19 mouse cellular contexts compared by ENCODE assay signal in the genomic region with DNA sequence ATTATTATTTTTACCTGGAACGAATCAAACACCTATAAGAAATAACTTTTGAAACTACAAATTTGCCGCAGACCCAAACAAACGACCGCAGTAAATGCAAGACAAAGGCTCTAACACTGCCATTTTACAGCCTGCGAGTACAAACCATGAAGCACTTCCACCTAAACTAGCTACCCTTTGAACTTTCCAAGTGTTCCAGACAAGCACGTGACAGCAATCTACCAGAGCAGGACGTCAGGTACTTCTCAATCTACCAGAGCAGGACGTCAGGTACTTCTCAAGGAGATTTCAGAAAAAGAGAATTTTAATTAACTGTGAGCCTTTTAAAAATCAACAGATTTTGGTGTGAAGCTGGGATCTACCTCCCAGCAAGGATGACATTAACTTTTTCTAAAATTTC. TPM values are rescaled to one million over a fixed set of nuclear protein-coding genes. Genes with fewer than 3 reads are reported as not detected.
A peak's percentile ranks its signal among the peaks of the same experiment; 100 is the strongest.
DNase-seq lines count a peak whose midpoint lies in the region; ATAC-seq lines count a peak whose summit lies in the region.
"Had no signal": no experiment of that assay in that cellular context is flagged by ENCODE, and none has a peak within 500 bp of the region (broad histone marks: within the 10 kb centered on the region; RNA-seq: fewer than 3 reads in every experiment).

No protein-coding gene starts in this region.

- peak; percentile 66 for DNase-seq in kidney, adult 18-20 months
- DNase-seq in kidney, adult 9 months = peak; percentile 89
- peak; percentile 69 to 84 for DNase-seq in kidney, postnatal 36 days
- DNase-seq in testis, postnatal 14 days (ENCODE audit: low spot score) = no peak
- no peak for DNase-seq in urinary bladder, adult 18-20 months (ENCODE audit: low spot score in 2 of 2)
- no peak for DNase-seq in right cerebral cortex, postnatal 10 days (ENCODE audit: low spot score in 2 of 2)
- DNase-seq: adrenal gland, postnatal 14 days; cerebellum, adult 18-20 months; cerebellum, adult 9-11 months; cerebellum, postnatal 36 days; gastrocnemius, postnatal 10 days; heart, adult 18-20 months; heart, postnatal 10 days had no signal

- H3K9me3 ChIP-seq in kidney, embryonic 16.5 days (ENCODE audit: low read length) = no peaks in the 10 kb centered on the region
- no peaks in the 10 kb centered on the region for H3K9me3 ChIP-seq in intestine, embryonic 15.5 days
- H3K9me3 ChIP-seq: embryonic facial prominence, embryonic 13.5 days; forebrain, embryonic 12.5 days; heart, embryonic 10.5 days had no signal

- H3K4me1 ChIP-seq in kidney, embryonic 16.5 days (ENCODE audit: insufficient read depth, low read length) = peaks cover 12% of the 10 kb centered on the region
- H3K4me1 ChIP-seq in intestine, embryonic 15.5 days (replicated peaks) = peaks cover 19% of the 10 kb centered on the region
- H3K4me1 ChIP-seq: forebrain, embryonic 12.5 days had no signal

- ATAC-seq in kidney, embryonic 16.5 days (ENCODE audit: low FRiP score, low TSS enrichment) = no peak
- peak; percentile 75 for ATAC-seq in intestine, embryonic 15.5 days
- ATAC-seq: forebrain, embryonic 16.5 days had no signal

- no peak overlapping the region for H3K9ac ChIP-seq in kidney, embryonic 16.5 days (replicated peaks; ENCODE audit: low read length)
- no peak overlapping the region for H3K9ac ChIP-seq in intestine, embryonic 15.5 days
- H3K9ac ChIP-seq: embryonic facial prominence, embryonic 13.5 days; forebrain, embryonic 12.5 days had no signal

- H3K36me3 ChIP-seq in kidney, embryonic 16.5 days (ENCODE audit: insufficient read depth, low read length) = 0 out of 2 replicates have a peak, but pooled peaks cover under 1% of the 10 kb centered on the region
- no peaks in the 10 kb centered on the region for H3K36me3 ChIP-seq in intestine, embryonic 15.5 days

- 42% methylated on average over 8 of the region's 8 CpGs for WGBS in kidney, embryonic 16.5 days
- 59% methylated on average over 8 of the region's 8 CpGs for WGBS in intestine, embryonic 15.5 days

- H3K27me3 ChIP-seq in kidney, embryonic 16.5 days (ENCODE audit: insufficient read depth, low read length) = no peaks in the 10 kb centered on the region
- H3K27me3 ChIP-seq in intestine, embryonic 15.5 days (replicated peaks) = no peaks in the 10 kb centered on the region
- H3K27me3 ChIP-seq: embryonic facial prominence, embryonic 13.5 days; forebrain, embryonic 12.5 days had no signal

- no peak overlapping the region for H3K27ac ChIP-seq in kidney, embryonic 16.5 days (ENCODE audit: low read length)
- no peak overlapping the region for H3K27ac ChIP-seq in intestine, embryonic 15.5 days
- H3K27ac ChIP-seq: embryonic facial prominence, embryonic 13.5 days; forebrain, embryonic 12.5 days; heart, embryonic 10.5 days had no signal

- H3K4me3 ChIP-seq in kidney, embryonic 16.5 days (ENCODE audit: low read length) = no peak overlapping the region
- H3K4me3 ChIP-seq in intestine, embryonic 15.5 days (replicated peaks) = no peak overlapping the region
- H3K4me3 ChIP-seq: embryonic facial prominence, embryonic 13.5 days; forebrain, embryonic 12.5 days; heart, embryonic 10.5 days had no signal

- H3K4me2 ChIP-seq in kidney, embryonic 16.5 days (replicated peaks; ENCODE audit: low read depth, low read length) = no peak overlapping the region
- H3K4me2 ChIP-seq in intestine, embryonic 15.5 days (replicated peaks) = no peak overlapping the region
- H3K4me2 ChIP-seq: embryonic facial prominence, embryonic 13.5 days; forebrain, embryonic 12.5 days had no signal

RNA-seq across cellular contexts. Expression of gene Dnajc13, which starts 11.6 kb away (rescaled TPM):
- 23.4 and 25.7 TPM in 2 replicates for polyA plus RNA-seq in kidney, embryonic 16.5 days (2015; fragmentation: Nextera tagmentation; extraction: Ambion mirVana)
- 19.1 and 21.8 TPM in 2 replicates for polyA plus RNA-seq in intestine, embryonic 15.5 days (2015; fragmentation: Nextera tagmentation; extraction: Ambion mirVana)

Comparison
In these comparisons a context has a peak if more than half of its experiments do, and no peak if none do; other contexts are left out.
1. DNase-seq: peak in kidney, adult 18-20 months (single experiment), kidney, adult 9 months (single experiment) and kidney, postnatal 36 days (2 of 2); none in testis, postnatal 14 days (single experiment), urinary bladder, adult 18-20 months (0 of 2) and right cerebral cortex, postnatal 10 days (0 of 2).